Mouse (Mus musculus) MEL (cell line): ENCODE data around the gene 1700092M07Rik.

ENCODE experiments used
- CHD1 ChIP-seq: IDR thresholded peaks from 2 replicates; pipeline ENCODE4 v1.6.1; 2012; ENCODE audit warnings: low read depth, mild to moderate bottlenecking, inconsistent platforms, low read length, improper control_type of control experiment
- CTCF ChIP-seq, 3 experiments: IDR thresholded peaks in 2 of 3; conservative IDR thresholded peaks in 1 of 3; 2 replicates each; pipeline ENCODE4 v1.5.1; 2011 to 2012; ENCODE audit warnings: low read length in 3 of 3, low read depth in 2 of 3, mild to moderate bottlenecking in 2 of 3, improper control_type of control experiment in 1 of 3, inconsistent platforms in 1 of 3, mixed read lengths in 1 of 3, moderate library complexity in 1 of 3; ENCODE audit not compliant: control insufficient read depth in 1 of 3, insufficient read depth in 1 of 3, poor library complexity in 1 of 3, severe bottlenecking in 1 of 3
- NELFE ChIP-seq: IDR thresholded peaks from 2 replicates; pipeline ENCODE4 v1.6.1; 2011; ENCODE audit warnings: low read depth, low read length, improper control_type of control experiment
- POLR2A ChIP-seq, 2 experiments: IDR thresholded peaks; 2 replicates each; pipeline ENCODE4 v1.6.1; 2011 to 2012; ENCODE audit warnings: low read length in 2 of 2, mild to moderate bottlenecking in 2 of 2, control low read depth in 1 of 2, improper control_type of control experiment in 1 of 2, low read depth in 1 of 2, moderate library complexity in 1 of 2; ENCODE audit not compliant: control insufficient read depth in 1 of 2, insufficient read depth in 1 of 2, poor library complexity in 1 of 2

DNA sequence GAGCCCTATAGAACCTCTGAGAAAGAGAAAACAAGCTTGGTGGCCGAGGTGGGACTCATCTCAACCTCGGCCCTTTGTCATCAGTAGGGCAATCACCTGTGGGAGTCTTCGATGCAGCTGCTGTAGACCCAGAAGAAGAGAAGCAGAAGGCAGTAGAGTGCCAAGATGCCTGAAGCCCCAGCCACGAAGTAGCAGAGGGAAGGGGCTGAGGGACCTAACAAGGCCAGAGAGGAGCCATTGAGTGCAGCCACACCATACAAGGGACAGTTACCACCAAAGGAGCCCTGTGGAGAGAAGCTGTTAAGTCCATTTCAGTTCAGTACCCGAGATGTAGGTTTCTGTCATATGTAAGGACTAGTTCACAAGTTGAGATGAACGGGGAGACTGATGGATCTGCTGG lies 32.9 kb downstream of the 1700092M07Rik start:
- TF ChIP-seq CHD1 (no peak), CTCF (IDR thresholded peaks at IDR 0.05 in 2 of 3, conservative IDR thresholded peaks at IDR 0.05 in 1 of 3; ENCODE audit: control insufficient read depth in 1 of 3, insufficient read depth in 1 of 3, low read depth in 2 of 3, low read length in 3 of 3, poor library complexity in 1 of 3, severe bottlenecking in 1 of 3) (no peak), POLR2A (IDR thresholded peaks at IDR 0.05; ENCODE audit: control insufficient read depth in 1 of 2, insufficient read depth in 1 of 2, low read depth in 1 of 2, low read length in 2 of 2, poor library complexity in 1 of 2) (peak in 1 of 2 experiments; percentile 33; a peak in 2 of 4 replicates), NELFE (no peak)
